Mouse (Mus musculus) myocyte (in vitro differentiated cells): ENCODE results near the gene Secisbp2l. TPM values are rescaled to one million over a fixed set of nuclear protein-coding genes. Genes with fewer than 3 reads are reported as not detected.

Experiments
- H3K27me3 ChIP-seq: one replicate; pipeline ENCODE4 v1.6.1; 2011; ENCODE audit not compliant: control insufficient read depth, insufficient read depth, insufficient read length
- H3K36me3 ChIP-seq: one replicate; pipeline ENCODE4 v1.6.1; 2011; ENCODE audit not compliant: control insufficient read depth, insufficient read depth
- H3K4me2 ChIP-seq: one replicate; pipeline ENCODE4 v1.6.1; 2011; ENCODE audit warnings: low read depth, control low read depth
- H3K4me3 ChIP-seq: one replicate; pipeline ENCODE4 v1.5.1; 2011; ENCODE audit warnings: mild to moderate bottlenecking, control low read depth, moderate library complexity
- H3K79me2 ChIP-seq: one replicate; pipeline ENCODE4 v1.6.1; 2011; ENCODE audit not compliant: control insufficient read depth, insufficient read depth
- H3ac ChIP-seq: one replicate; pipeline ENCODE4 v1.6.1; 2011; ENCODE audit not compliant: control insufficient read depth, insufficient read length
- CEBPB ChIP-seq: IDR thresholded peaks from 2 replicates; pipeline ENCODE4 v1.6.1; 2011; ENCODE audit warnings: mild to moderate bottlenecking, moderate library complexity; ENCODE audit not compliant: poor library complexity, insufficient read depth, severe bottlenecking
- E2F4 ChIP-seq: IDR thresholded peaks from one replicate; pipeline ENCODE4 v1.6.1; 2011; ENCODE audit warnings: mild to moderate bottlenecking, control low read depth, moderate library complexity; ENCODE audit not compliant: insufficient read depth
- MAX ChIP-seq: IDR thresholded peaks from one replicate; pipeline ENCODE4 v1.6.1; 2011; ENCODE audit warnings: low read depth, mild to moderate bottlenecking, control low read depth
- MYOD1 ChIP-seq, 3 experiments: IDR thresholded peaks; one replicate each; pipeline ENCODE4 v1.6.1; 2011; ENCODE audit warnings: control low read depth in 2 of 3, low read depth in 2 of 3, mild to moderate bottlenecking in 2 of 3, moderate library complexity in 1 of 3; ENCODE audit not compliant: insufficient read length in 2 of 3, control insufficient read depth in 1 of 3
- MYOG ChIP-seq, 3 experiments: IDR thresholded peaks; one replicate each; pipeline ENCODE4 v1.6.1; 2011; ENCODE audit warnings: control low read depth in 2 of 3, low read depth in 2 of 3, mild to moderate bottlenecking in 2 of 3; ENCODE audit not compliant: insufficient read length in 2 of 3, control insufficient read depth in 1 of 3, insufficient read depth in 1 of 3
- POLR2A ChIP-seq: IDR thresholded peaks from one replicate; pipeline ENCODE4 v1.6.1; 2011; ENCODE audit warnings: low read depth, mild to moderate bottlenecking, control low read depth, moderate library complexity; ENCODE audit not compliant: insufficient read length
- POLR2AphosphoS2 ChIP-seq: IDR thresholded peaks from one replicate; pipeline ENCODE4 v1.6.1; 2011; ENCODE audit warnings: low read depth, control low read depth; ENCODE audit not compliant: insufficient read length
- REST ChIP-seq: IDR thresholded peaks from one replicate; pipeline ENCODE4 v1.6.1; 2011; ENCODE audit warnings: mild to moderate bottlenecking, control low read depth, moderate library complexity; ENCODE audit not compliant: insufficient read depth, insufficient read length
- SRF ChIP-seq: IDR thresholded peaks from one replicate; pipeline ENCODE4 v1.6.1; 2011; ENCODE audit warnings: low read depth; ENCODE audit not compliant: control insufficient read depth, insufficient read length
- TCF12 ChIP-seq: IDR thresholded peaks from one replicate; pipeline ENCODE4 v1.6.1; 2011; ENCODE audit warnings: mild to moderate bottlenecking, control low read depth; ENCODE audit not compliant: poor library complexity, insufficient read depth, severe bottlenecking
- TCF3 ChIP-seq: IDR thresholded peaks from one replicate; pipeline ENCODE4 v1.6.1; 2011; ENCODE audit warnings: low read depth, control low read depth; ENCODE audit not compliant: insufficient read length
- USF1 ChIP-seq: IDR thresholded peaks from one replicate; pipeline ENCODE4 v1.6.1; 2011; ENCODE audit warnings: low read depth, mild to moderate bottlenecking, control low read depth, moderate library complexity
- polyA plus RNA-seq: library from polyadenylated mRNA; unstranded; fragments of >200 nt; fragmentation: generic; extraction: Trizol; gene quantifications from one replicate; pipeline ENCODE4 v1.2.1, GENCODE M21; 2012; ENCODE audit warnings: missing spikeins

Gene Secisbp2l
- polyA plus RNA-seq, 1 experiment, result 8.4 TPM

DNA sequence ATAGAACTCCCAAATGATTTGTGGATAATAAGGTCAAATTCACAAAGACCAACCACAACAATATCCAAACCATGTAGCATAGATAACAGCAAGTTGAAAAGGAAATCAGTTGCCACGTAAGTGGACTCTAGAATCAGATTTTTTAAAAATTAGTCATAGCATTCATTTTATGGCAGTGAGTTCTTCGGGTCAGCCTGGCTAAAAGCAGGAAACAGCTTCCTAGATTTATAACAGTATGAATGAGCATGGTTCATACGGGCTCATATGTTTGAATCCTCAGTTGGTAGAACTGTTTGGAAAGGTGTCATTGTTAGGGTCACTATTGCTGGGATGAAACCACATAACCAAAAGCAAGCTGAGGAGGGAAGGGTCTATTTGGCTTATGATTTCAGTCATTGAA lies 6.1 kb upstream of the Secisbp2l start:
- Histone ChIP-seq H3K4me3 (no peak overlapping the region), H3ac (no peak overlapping the region), H3K79me2 (no peaks in the 10 kb centered on the region), H3K27me3 (no peaks in the 10 kb centered on the region), H3K36me3 (no peaks in the 10 kb centered on the region), H3K4me2 (peak overlapping the region; percentile 44)
- TF ChIP-seq TCF12 (no peak), SRF (no peak), E2F4 (no peak), MAX (no peak), USF1 (no peak), CEBPB (no peak), POLR2AphosphoS2 (no peak), TCF3 (no peak), POLR2A (no peak), MYOG (IDR thresholded peaks at IDR 0.05; ENCODE audit: control insufficient read depth in 1 of 3, insufficient read depth in 1 of 3, insufficient read length in 2 of 3, low read depth in 2 of 3) (no peak), MYOD1 (IDR thresholded peaks at IDR 0.05; ENCODE audit: control insufficient read depth in 1 of 3, insufficient read length in 2 of 3, low read depth in 2 of 3) (no peak), REST (no peak)

DNA sequence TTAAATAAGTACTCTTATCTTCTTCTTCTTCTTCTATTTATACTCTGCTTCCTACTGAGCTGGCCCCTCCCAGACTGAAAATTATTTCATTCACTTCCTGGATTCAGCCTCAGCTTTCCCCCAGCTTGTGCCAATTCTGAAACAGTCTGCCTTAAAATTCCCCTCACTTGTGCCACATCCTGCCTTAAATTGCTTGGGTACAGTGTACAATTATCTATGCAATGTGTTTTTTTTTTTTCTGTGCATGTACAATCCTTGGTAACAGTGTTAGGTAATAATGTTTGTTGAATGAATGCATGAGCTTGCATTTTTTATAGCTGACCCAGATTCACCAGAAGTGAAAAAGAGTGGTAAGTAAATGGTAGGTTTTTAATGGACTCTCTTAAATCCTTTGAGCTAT lies 5.7 kb upstream of the Secisbp2l start:
- Histone ChIP-seq H3K79me2 (no peaks in the 10 kb centered on the region), H3K4me2 (peak overlapping the region; percentile 44), H3K36me3 (no peaks in the 10 kb centered on the region), H3K4me3 (no peak overlapping the region), H3ac (no peak overlapping the region), H3K27me3 (no peaks in the 10 kb centered on the region)
- TF ChIP-seq TCF12, result no peak
- TF ChIP-seq REST, result no peak
- TF ChIP-seq SRF, result no peak
- no peak for TF ChIP-seq MYOD1 (IDR thresholded peaks at IDR 0.05; ENCODE audit: control insufficient read depth in 1 of 3, insufficient read length in 2 of 3, low read depth in 2 of 3)
- TF ChIP-seq CEBPB, result no peak
- no peak for TF ChIP-seq POLR2A
- TF ChIP-seq MAX, result no peak
- no peak for TF ChIP-seq E2F4
- TF ChIP-seq USF1, result no peak
- TF ChIP-seq TCF3, result no peak

DNA sequence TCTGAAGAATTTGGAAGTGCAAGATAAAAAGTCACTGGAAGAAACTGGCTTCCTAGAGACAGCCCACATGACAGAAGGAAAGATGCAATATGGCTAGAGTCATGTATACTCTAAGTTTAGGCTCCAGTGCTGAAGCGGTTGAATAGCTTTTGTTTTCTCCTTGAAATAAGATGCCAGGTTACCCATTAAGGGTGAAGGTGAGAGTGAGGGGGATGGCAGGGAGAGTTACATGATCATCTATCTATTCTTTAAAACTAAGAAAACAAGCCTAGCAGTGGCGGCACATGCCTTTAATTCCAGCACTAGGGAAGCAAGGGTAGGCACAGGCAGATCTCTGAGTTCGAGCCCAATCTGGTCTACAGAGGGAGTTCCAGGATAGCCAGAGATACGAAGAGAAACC lies 2.4 kb upstream of the Secisbp2l start:
- no peak overlapping the region for H3ac ChIP-seq
- H3K4me3 ChIP-seq, result no peak overlapping the region
- H3K79me2 ChIP-seq, result peaks cover 23% of the 10 kb centered on the region
- no peaks in the 10 kb centered on the region for H3K36me3 ChIP-seq
- TF ChIP-seq E2F4 (no peak), REST (no peak), CEBPB (no peak), POLR2AphosphoS2 (no peak), TCF3 (no peak), TCF12 (no peak), USF1 (no peak), MAX (no peak), MYOD1 (IDR thresholded peaks at IDR 0.05; ENCODE audit: control insufficient read depth in 1 of 3, insufficient read length in 2 of 3, low read depth in 2 of 3) (no peak), SRF (no peak), POLR2A (no peak), MYOG (IDR thresholded peaks at IDR 0.05; ENCODE audit: control insufficient read depth in 1 of 3, insufficient read depth in 1 of 3, insufficient read length in 2 of 3, low read depth in 2 of 3) (no peak)
- H3K4me2 ChIP-seq, result no peak overlapping the region
- H3K27me3 ChIP-seq, result no peaks in the 10 kb centered on the region

DNA sequence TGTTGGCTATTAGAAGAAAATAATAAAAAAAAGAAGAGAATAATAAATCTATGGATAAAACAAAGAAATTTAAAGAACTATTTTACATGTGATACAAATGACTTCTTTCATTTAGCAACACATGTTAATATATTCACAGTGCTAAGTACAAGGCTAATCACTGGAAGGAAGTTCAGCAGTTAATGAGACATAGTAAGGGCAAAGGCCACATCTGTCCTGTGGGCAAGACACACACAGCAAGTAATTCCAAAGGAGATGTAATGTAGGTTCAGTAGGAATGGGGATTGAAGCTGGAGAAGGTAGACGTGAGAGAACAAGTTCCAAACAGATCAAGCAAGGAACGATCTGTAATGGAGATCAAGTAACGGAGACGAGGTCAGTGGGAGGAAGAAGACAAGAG lies 1.7 kb upstream of the Secisbp2l start:
- TF ChIP-seq MAX (no peak), POLR2AphosphoS2 (no peak), REST (no peak), MYOD1 (IDR thresholded peaks at IDR 0.05; ENCODE audit: control insufficient read depth in 1 of 3, insufficient read length in 2 of 3, low read depth in 2 of 3) (no peak), SRF (no peak), TCF3 (no peak)
- no peaks in the 10 kb centered on the region for H3K36me3 ChIP-seq
- H3K79me2 ChIP-seq, result peaks cover 30% of the 10 kb centered on the region
- H3K27me3 ChIP-seq, result no peaks in the 10 kb centered on the region
- no peak overlapping the region for H3K4me2 ChIP-seq
- H3K4me3 ChIP-seq, result no peak overlapping the region
- H3ac ChIP-seq, result no peak overlapping the region

DNA sequence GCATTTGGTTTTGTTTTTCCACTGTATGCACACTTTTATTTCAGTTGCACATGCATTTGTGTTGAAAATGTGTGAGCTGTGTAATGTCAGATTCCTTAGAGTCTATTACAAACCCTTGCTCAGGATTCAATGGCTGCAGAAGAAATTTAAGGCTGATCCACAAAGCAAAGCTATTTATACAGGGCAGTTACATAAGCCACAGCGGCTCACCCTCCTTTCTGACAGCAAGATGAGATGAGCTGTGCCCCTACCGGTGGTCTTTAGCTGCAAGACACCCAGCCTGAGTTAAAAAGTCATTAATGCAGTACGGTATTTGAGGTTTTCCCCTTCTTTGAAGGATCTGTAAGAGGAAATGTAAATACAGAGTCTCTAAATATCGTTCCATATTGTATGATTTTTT lies 1.2 kb upstream of the Secisbp2l start:
- peaks cover 35% of the 10 kb centered on the region for H3K79me2 ChIP-seq
- no peak for TF ChIP-seq MAX
- TF ChIP-seq POLR2A, result no peak
- no peak for TF ChIP-seq E2F4
- no peak for TF ChIP-seq SRF
- no peak for TF ChIP-seq USF1
- TF ChIP-seq TCF3, result no peak
- TF ChIP-seq MYOD1 (IDR thresholded peaks at IDR 0.05; ENCODE audit: control insufficient read depth in 1 of 3, insufficient read length in 2 of 3, low read depth in 2 of 3), result no peak
- no peak for TF ChIP-seq CEBPB
- TF ChIP-seq POLR2AphosphoS2, result no peak
- H3ac ChIP-seq, result no peak overlapping the region
- H3K36me3 ChIP-seq, result no peaks in the 10 kb centered on the region
- no peak overlapping the region for H3K4me3 ChIP-seq
- H3K4me2 ChIP-seq, result no peak overlapping the region
- H3K27me3 ChIP-seq, result no peaks in the 10 kb centered on the region
